Mouse (Mus musculus) liver, embryonic 11.5 days (tissue): ENCODE measurements at regions not wholly inside any gene's neighbourhood (a gene's known extent, or its start where the extent isn't known, plus 50 kb on each side); places are given as distances from the start of the nearest gene placed in this dataset.

Experiments used
- ATAC-seq: fragments of 200-750 bp; cut with Nextera tagmentation; replicated peaks from 2 replicates; pipeline ENCODE4 v1.8.0; 2017; ENCODE audit warnings: moderate number of reproducible peaks, mild to moderate bottlenecking, moderate TSS enrichment, moderate library complexity; ENCODE audit not compliant: low FRiP score
- DNase-seq: peaks from one replicate; pipeline ENCODE4 v3.0.0-alpha.2; 2017; ENCODE audit warnings: low spot score
- H3K27ac ChIP-seq: fragments of 300-500 bp; sonication (generic); 2 replicates; pipeline ENCODE4 v1.5.1; 2014; ENCODE audit warnings: mild to moderate bottlenecking, low read depth, low read length, control low read depth
- H3K27me3 ChIP-seq: fragments of 300-500 bp; sonication (generic); replicated peaks from 2 replicates; pipeline ENCODE4 v1.6.1; 2014; ENCODE audit warnings: low read length, mixed read lengths; ENCODE audit not compliant: control insufficient read depth, insufficient read depth
- H3K36me3 ChIP-seq: fragments of 300-500 bp; sonication (generic); 2 replicates; pipeline ENCODE4 v1.6.1; 2014; ENCODE audit warnings: mild to moderate bottlenecking, low read length, moderate library complexity, mixed read lengths; ENCODE audit not compliant: control insufficient read depth, insufficient read depth
- H3K4me1 ChIP-seq: fragments of 300-500 bp; sonication (generic); replicated peaks from 2 replicates; pipeline ENCODE4 v1.6.1; 2014; ENCODE audit warnings: low read length, mixed read lengths; ENCODE audit not compliant: control insufficient read depth, insufficient read depth
- H3K4me2 ChIP-seq: fragments of 300-500 bp; sonication (generic); 2 replicates; pipeline ENCODE4 v1.6.1; 2014; ENCODE audit warnings: mild to moderate bottlenecking, control low read depth, moderate library complexity
- H3K4me3 ChIP-seq: fragments of 300-500 bp; sonication (generic); 2 replicates; pipeline ENCODE4 v1.5.1; 2014; ENCODE audit warnings: low read depth, low read length, control low read depth
- H3K9ac ChIP-seq: fragments of 300-500 bp; sonication (generic); 2 replicates; pipeline ENCODE4 v1.6.1; 2014; ENCODE audit warnings: low read depth, low read length, control low read depth
- H3K9me3 ChIP-seq: fragments of 300-500 bp; sonication (generic); 2 replicates; pipeline ENCODE4 v1.6.1; 2016; ENCODE audit warnings: low read length, inconsistent platforms, mixed read lengths; ENCODE audit not compliant: control insufficient read depth
- WGBS: fragments of 180-500 bp; shearing (Covaris S2); extraction: QIAGEN DNeasy Blood & Tissue Kit; methylation state at CpG from one replicate; pipeline ENCODE4 v1.1.7; 2014; 5-methylcytosine and 5-hydroxymethylcytosine counted together

DNA sequence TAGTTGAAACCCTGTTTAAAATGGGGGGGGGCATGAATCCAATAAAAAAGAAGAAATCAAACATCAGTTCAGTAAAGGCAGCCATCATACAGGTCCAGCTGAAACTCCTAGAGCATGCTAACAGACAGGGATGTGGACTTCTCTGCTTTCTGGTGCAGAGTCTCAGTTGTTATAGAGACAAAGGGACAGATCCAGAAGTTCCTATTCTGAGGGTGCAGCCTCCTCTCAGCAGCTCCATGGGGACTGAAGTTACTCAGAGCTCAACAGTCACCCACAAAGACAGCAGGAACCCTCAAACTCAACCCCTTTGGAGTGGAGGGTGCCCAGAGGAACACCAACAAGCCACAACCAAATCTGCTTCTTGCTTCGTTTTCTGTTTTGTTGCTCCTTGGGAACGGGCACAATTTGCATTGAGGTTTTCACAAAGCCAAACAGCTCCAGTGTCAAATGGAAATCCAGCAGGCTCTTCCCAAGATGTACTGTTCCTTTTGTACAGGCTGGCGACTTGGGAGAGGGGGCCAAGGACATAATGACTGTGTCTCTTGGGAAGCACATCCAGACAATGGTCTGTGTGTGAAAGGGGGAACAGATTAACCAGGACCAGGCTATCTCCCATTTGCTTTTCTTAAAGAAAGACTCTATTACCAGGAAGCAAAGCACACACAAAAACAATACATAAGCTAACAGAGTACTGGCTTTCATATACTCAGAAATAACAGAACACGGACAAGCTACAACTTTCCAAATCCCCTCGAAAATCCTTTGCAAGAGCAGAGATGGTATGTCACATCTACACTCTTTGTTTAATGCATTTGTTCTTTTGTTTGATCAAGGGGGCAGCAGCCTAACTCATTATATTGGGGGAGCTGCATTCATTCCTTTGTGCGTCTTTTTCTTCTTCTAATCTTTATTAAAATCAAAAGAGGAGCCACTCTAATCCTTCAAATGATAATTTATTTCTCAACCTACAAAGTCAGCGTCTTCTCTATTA lies 332.6 kb upstream of the Zfp462 start:
- H3K9me3 ChIP-seq: no peaks in the 10 kb centered on the region
- no peak overlapping the region for H3K4me2 ChIP-seq
- no peak overlapping the region for H3K4me3 ChIP-seq
- H3K27me3 ChIP-seq: no peaks in the 10 kb centered on the region
- DNase-seq (no peak), ATAC-seq (no peak)
- H3K27ac ChIP-seq: no peak overlapping the region
- no peaks in the 10 kb centered on the region for H3K36me3 ChIP-seq
- 75% methylated on average over 7 of the region's 7 CpGs for WGBS
- no peak overlapping the region for H3K9ac ChIP-seq
- no peaks in the 10 kb centered on the region for H3K4me1 ChIP-seq

DNA sequence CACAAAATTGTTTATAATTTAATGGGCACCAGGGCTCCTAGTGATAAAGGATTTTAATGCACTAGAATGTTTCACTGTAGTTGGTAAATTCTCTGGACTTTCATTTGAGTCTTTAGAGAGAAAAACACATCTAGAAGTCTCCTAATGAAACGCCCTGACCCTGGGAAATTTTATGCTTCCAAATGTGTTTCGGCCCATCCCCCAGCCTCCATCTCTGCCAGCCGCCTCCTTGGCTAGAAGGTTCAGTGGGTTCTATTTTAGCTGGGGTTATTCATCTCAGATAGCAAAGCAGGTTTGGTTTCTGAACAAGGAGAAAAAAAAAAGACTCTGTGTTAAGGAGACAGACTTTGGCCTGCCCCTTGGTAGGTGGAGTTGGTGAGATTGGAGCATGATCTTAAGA lies 331.8 kb upstream of the Zfp462 start:
- Histone ChIP-seq H3K4me2 (no peak overlapping the region), H3K36me3 (no peaks in the 10 kb centered on the region), H3K4me3 (no peak overlapping the region), H3K4me1 (no peaks in the 10 kb centered on the region), H3K9me3 (no peaks in the 10 kb centered on the region), H3K27ac (no peak overlapping the region), H3K9ac (no peak overlapping the region), H3K27me3 (no peaks in the 10 kb centered on the region)
- WGBS: 74% methylated on average over 3 of the region's 3 CpGs
- ATAC-seq: no peak
- DNase-seq: no peak

DNA sequence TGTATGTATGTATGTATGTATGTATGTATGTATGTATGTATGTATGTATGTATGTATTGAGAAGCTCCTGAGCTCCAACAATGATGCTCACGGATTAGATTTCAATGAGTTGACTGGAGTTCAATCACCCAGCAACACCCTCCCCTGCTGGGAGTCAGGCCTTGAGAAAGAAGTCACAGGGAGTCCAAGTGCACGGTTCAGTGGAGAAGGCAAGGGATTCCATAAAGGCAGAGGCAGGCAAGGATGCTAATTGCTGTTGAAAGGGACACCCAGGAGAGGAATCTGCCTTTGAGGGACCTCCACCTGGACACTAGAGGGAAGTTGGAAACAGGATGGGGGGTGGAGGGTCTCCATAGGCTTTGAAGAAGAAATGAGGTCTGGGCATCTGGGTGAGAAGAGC lies 331.2 kb upstream of the Zfp462 start:
- 84% methylated on average over 2 of the region's 2 CpGs for WGBS
- Histone ChIP-seq H3K9me3 (no peaks in the 10 kb centered on the region), H3K36me3 (no peaks in the 10 kb centered on the region), H3K9ac (no peak overlapping the region), H3K27me3 (no peaks in the 10 kb centered on the region), H3K4me2 (no peak overlapping the region), H3K4me3 (no peak overlapping the region), H3K27ac (no peak overlapping the region), H3K4me1 (no peaks in the 10 kb centered on the region)
- no peak for ATAC-seq
- no peak for DNase-seq

DNA sequence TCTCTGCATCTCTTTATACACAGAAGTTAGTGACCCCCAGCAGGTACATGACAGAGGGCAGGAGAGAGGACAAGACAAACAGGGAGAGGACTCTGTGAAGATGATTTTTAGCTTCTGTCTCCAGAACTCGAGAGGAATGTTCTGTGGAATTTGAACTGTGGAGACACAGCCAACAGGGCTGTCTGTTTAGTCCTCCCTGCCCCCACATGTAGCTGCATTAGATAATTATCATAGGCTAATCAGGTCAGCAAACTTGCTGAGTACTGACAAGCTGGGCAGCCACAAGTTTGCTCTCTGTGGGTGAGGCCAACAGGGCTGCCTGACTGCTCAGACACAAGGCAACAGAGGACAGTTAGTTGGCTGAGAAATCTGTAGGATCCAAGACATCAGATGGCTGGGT lies 329.0 kb upstream of the Zfp462 start:
- 37% methylated on average over 1 of the region's 1 CpGs for WGBS
- H3K9ac ChIP-seq: no peak overlapping the region
- no peak for DNase-seq
- no peak overlapping the region for H3K27ac ChIP-seq
- ATAC-seq: no peak
- no peak overlapping the region for H3K4me3 ChIP-seq
- no peak overlapping the region for H3K4me2 ChIP-seq
- H3K9me3 ChIP-seq: no peaks in the 10 kb centered on the region
- no peaks in the 10 kb centered on the region for H3K36me3 ChIP-seq
- H3K27me3 ChIP-seq: no peaks in the 10 kb centered on the region
- H3K4me1 ChIP-seq: no peaks in the 10 kb centered on the region

DNA sequence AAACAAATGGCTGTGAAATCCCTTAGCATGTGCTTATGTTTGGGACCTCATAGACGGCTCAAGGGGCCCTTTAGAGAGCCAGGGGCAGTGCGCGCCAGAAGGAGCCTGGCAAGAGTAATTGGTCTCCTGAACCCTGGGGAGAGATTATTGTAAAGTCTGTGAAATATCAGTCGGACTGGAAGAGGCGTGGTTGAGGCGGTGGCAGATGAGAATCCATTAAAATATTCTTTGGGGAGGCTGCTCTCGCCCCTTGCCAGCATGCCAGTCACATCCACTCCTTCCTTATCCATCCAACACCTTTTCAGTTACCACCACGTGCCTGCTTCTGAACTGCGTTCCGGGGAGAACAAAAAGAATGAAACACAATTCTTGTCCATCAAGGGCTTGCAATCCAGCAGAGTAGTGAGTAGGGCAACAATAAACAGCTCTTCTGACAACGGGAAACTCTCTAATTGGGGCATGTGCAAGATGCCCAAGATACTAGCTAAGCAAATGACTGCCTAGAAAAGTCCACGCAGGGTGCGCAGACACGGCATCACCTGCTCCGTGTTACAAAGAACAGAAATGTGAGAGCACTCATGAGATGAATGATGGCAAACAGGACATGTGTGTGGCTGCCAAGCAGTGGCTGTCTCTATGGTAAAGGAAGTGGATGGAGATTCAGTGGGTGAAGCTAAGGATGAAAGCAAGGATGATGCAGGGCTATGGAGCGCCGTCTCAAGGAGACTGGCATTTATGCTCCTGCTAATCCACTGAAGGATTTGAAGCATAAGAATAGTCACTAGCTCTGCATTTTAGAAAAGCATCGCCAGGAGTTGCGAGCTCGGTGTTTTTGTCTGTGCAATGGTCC lies 320.6 kb upstream of the Zfp462 start:
- no peaks in the 10 kb centered on the region for H3K36me3 ChIP-seq
- ATAC-seq: no peak
- H3K9ac ChIP-seq: no peak overlapping the region
- 80% methylated on average over 20 of the region's 20 CpGs for WGBS
- no peak overlapping the region for H3K4me2 ChIP-seq
- no peaks in the 10 kb centered on the region for H3K9me3 ChIP-seq
- no peaks in the 10 kb centered on the region for H3K4me1 ChIP-seq
- DNase-seq: no peak
- H3K27me3 ChIP-seq: no peaks in the 10 kb centered on the region
- H3K27ac ChIP-seq: no peak overlapping the region
- H3K4me3 ChIP-seq: no peak overlapping the region

DNA sequence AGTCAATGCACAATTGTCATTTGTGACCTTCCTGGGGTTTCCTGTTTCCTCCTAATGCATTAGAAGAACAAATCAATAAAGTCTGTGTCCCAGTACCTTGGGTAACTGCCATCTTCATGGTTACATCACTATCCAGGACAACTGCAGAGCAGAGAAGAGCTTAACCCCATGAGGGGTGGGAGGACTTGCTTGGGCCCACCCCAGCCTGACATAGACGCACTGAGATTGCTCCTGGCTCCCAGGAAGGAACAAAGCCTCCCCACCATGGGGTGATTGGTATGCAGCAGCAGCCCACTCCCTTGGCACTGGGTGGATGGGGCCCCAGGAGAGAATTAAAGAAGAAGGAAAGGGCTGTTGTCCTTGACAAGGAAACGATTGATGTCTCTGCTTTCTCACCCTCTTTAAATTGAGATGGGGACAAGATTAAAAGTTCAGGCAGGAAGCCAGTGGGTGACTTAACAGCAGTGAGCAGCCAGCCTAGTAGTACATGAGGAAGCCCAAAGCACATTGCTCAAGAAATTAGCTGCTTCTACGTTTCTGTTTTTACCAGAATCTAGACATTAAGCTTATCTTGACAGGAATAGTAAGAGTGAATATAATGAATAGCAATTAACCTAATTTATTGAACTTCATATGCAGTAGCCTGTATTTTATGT lies 307.7 kb upstream of the Zfp462 start:
- Histone ChIP-seq H3K4me1 (no peaks in the 10 kb centered on the region), H3K36me3 (no peaks in the 10 kb centered on the region), H3K27ac (no peak overlapping the region), H3K4me3 (no peak overlapping the region), H3K9me3 (no peaks in the 10 kb centered on the region), H3K9ac (no peak overlapping the region), H3K27me3 (no peaks in the 10 kb centered on the region), H3K4me2 (no peak overlapping the region)
- no peak for ATAC-seq
- WGBS: 28% methylated on average over 3 of the region's 3 CpGs
- DNase-seq: no peak

DNA sequence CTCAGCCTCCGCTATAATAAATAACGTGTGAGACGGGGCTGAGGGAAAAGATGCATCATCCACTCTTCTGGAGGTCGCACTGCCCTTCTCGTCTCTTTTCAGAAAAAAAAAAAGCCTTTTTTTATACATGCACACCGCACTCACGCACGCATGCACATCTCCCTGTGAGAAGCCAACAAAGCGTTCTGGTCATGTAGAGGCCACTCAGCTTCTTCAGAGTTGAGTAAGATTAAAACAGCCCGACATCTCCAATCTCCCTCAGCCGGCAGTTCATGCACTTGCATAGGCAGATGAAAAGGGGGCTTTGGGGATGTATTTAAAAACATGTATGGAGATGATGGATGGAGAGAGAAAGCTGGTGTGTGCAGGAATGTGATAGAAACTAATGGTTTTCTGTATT lies 298.8 kb upstream of the Zfp462 start:
- no peaks in the 10 kb centered on the region for H3K9me3 ChIP-seq
- WGBS: 79% methylated on average over 11 of the region's 11 CpGs
- H3K27me3 ChIP-seq: no peaks in the 10 kb centered on the region
- no peak overlapping the region for H3K4me2 ChIP-seq
- no peak overlapping the region for H3K9ac ChIP-seq
- no peaks in the 10 kb centered on the region for H3K36me3 ChIP-seq
- H3K4me1 ChIP-seq: no peaks in the 10 kb centered on the region
- no peak for ATAC-seq
- DNase-seq: no peak
- no peak overlapping the region for H3K4me3 ChIP-seq
- no peak overlapping the region for H3K27ac ChIP-seq

DNA sequence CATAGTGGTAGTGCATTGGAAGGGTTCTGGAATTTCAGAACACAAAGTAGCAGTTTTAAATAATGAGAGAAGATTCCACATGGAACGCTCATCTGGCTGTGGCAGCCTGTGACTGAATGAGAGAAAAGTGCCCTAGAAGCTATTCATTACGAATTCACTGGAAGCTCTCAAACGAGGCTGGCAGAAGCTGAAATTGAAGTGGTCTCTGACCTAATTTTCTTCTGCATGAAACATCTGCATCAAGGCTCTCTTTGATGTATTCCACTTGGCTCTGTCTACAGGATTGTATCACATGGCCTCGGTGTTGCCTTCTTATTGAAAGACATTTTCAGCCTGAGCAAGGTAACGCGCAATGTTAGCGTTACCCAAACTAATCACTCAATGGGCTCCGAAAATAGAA lies 298.4 kb upstream of the Zfp462 start:
- ATAC-seq (no peak), DNase-seq (no peak)
- Histone ChIP-seq H3K36me3 (no peaks in the 10 kb centered on the region), H3K27ac (no peak overlapping the region), H3K9me3 (no peaks in the 10 kb centered on the region), H3K4me2 (no peak overlapping the region), H3K27me3 (no peaks in the 10 kb centered on the region), H3K4me3 (no peak overlapping the region), H3K4me1 (no peaks in the 10 kb centered on the region), H3K9ac (no peak overlapping the region)
- WGBS: 74% methylated on average over 8 of the region's 8 CpGs
